Mouse (Mus musculus): ENCODE data around the gene H2-Ab1. TPM values are rescaled to one million over a fixed set of nuclear protein-coding genes. Genes with fewer than 3 reads are reported as not detected.

Gene H2-Ab1
- polyA plus RNA-seq, 1 experiment from 2014 or later: 4.3 TPM

- 66% methylated on average over 9 of the region's 9 CpGs for WGBS
- H3K4me2 ChIP-seq: no peak overlapping the region
- H3K27me3 ChIP-seq (ENCODE audit: control insufficient read depth, insufficient read depth, low read length): no peaks in the 10 kb centered on the region
- H3K27ac ChIP-seq (ENCODE audit: low read depth, low read length): no peak overlapping the region
- H3K36me3 ChIP-seq (ENCODE audit: control insufficient read depth, insufficient read depth, low read length): no peaks in the 10 kb centered on the region
- no peak overlapping the region for H3K4me3 ChIP-seq (ENCODE audit: low read depth, low read length)
- no peak overlapping the region for H3K9ac ChIP-seq (ENCODE audit: low read length)
- ATAC-seq (ENCODE audit: low FRiP score): no peak
- H3K9me3 ChIP-seq (ENCODE audit: control insufficient read depth, low read length): no peaks in the 10 kb centered on the region
- DNase-seq (ENCODE audit: low spot score, missing footprints): no peak
- no peaks in the 10 kb centered on the region for H3K4me1 ChIP-seq (ENCODE audit: control insufficient read depth, insufficient read depth, low read length)
Observed at GRCm38 (mm10) chr17:34314286-34314685, 56.8 kb downstream of the H2-Ab1 start.

DNA sequence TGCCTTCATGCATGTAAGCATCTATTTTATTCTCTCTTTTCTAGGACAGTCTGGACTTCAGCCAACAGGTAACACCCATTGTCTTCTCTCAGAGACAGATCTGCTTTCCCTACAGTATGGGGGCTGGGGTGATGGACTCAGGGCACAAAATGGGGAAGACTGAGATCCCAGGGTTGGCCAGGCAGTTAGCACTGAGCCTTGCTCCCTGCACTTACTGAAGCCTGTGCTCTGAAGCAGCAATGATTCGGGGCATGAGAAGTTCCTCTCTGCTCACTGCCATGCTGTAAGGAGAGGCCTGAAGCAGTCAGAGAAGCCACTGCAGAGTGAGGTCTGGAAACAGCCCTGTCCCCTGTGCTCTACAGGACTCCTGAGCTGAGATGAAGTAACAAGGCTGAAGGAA, 58.0 kb downstream of the H2-Ab1 start:
- H3K27me3 ChIP-seq (ENCODE audit: control insufficient read depth, insufficient read depth, low read length): no peaks in the 10 kb centered on the region
- H3K4me3 ChIP-seq (ENCODE audit: low read depth, low read length): no peak overlapping the region
- H3K27ac ChIP-seq (ENCODE audit: low read depth, low read length): no peak overlapping the region
- ATAC-seq (ENCODE audit: low FRiP score) (no peak), DNase-seq (ENCODE audit: low spot score, missing footprints) (no peak)
- WGBS: 76% methylated on average over 1 of the region's 1 CpGs
- H3K9me3 ChIP-seq (ENCODE audit: control insufficient read depth, low read length): no peaks in the 10 kb centered on the region
- no peak overlapping the region for H3K9ac ChIP-seq (ENCODE audit: low read length)
- H3K36me3 ChIP-seq (ENCODE audit: control insufficient read depth, insufficient read depth, low read length): no peaks in the 10 kb centered on the region
- H3K4me1 ChIP-seq (ENCODE audit: control insufficient read depth, insufficient read depth, low read length): no peaks in the 10 kb centered on the region
- H3K4me2 ChIP-seq: no peak overlapping the region

DNA sequence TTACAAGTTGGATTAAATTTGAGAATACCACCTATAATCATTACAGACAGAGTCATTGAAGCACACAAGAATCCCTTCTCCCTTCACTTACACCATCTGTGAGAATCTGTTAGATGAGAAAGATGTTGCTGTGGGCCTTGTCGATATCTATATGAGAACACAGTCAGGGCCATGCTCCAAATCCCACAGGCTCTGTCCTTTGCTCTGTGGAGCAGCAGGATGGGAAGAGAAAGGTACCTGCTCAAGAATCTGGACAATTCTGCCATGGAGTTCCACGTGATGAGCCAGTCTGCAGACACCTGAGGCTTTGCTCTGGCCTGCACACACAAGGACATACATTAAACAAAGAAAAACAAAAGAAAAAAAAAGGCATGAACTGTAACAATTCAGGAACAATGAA, 59.2 kb downstream of the H2-Ab1 start:
- Histone ChIP-seq H3K36me3 (ENCODE audit: control insufficient read depth, insufficient read depth, low read length) (no peaks in the 10 kb centered on the region), H3K4me3 (ENCODE audit: low read depth, low read length) (no peak overlapping the region), H3K4me1 (ENCODE audit: control insufficient read depth, insufficient read depth, low read length) (no peaks in the 10 kb centered on the region), H3K4me2 (no peak overlapping the region), H3K27ac (ENCODE audit: low read depth, low read length) (no peak overlapping the region), H3K9ac (ENCODE audit: low read length) (no peak overlapping the region), H3K9me3 (ENCODE audit: control insufficient read depth, low read length) (no peaks in the 10 kb centered on the region), H3K27me3 (ENCODE audit: control insufficient read depth, insufficient read depth, low read length) (no peaks in the 10 kb centered on the region)
- DNase-seq (ENCODE audit: low spot score, missing footprints): no peak
- WGBS: 76% methylated on average over 2 of the region's 2 CpGs
- no peak for ATAC-seq (ENCODE audit: low FRiP score)

DNA sequence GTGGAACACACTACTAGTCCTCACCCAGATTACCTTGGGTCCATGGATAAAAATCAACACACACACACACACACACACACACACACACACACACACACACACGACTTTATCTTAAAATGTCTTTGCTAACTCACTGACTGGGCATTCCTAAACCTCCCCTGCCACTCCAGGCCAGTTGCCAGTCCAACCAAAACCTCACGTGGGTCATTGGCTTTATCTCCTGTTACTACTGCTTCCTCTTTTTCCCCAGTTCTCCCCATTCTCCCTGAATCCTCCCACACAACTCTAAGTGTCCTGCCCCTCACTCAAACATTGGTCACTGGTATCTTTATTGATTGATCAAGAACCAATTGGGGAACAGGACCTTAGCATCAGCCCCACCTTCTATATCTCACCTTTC, 59.8 kb downstream of the H2-Ab1 start:
- no peak overlapping the region for H3K4me2 ChIP-seq
- H3K27ac ChIP-seq (ENCODE audit: low read depth, low read length): no peak overlapping the region
- no peak overlapping the region for H3K4me3 ChIP-seq (ENCODE audit: low read depth, low read length)
- DNase-seq (ENCODE audit: low spot score, missing footprints): no peak
- H3K9me3 ChIP-seq (ENCODE audit: control insufficient read depth, low read length): no peaks in the 10 kb centered on the region
- no peaks in the 10 kb centered on the region for H3K4me1 ChIP-seq (ENCODE audit: control insufficient read depth, insufficient read depth, low read length)
- H3K9ac ChIP-seq (ENCODE audit: low read length): no peak overlapping the region
- WGBS: 44% methylated on average over 2 of the region's 2 CpGs
- H3K36me3 ChIP-seq (ENCODE audit: control insufficient read depth, insufficient read depth, low read length): no peaks in the 10 kb centered on the region
- no peak for ATAC-seq (ENCODE audit: low FRiP score)
- H3K27me3 ChIP-seq (ENCODE audit: control insufficient read depth, insufficient read depth, low read length): no peaks in the 10 kb centered on the region

Other genes starting within 250 kb of the H2-Ab1 start
- gene Ring1, start 233.0 kb upstream of the H2-Ab1 start, polyA plus RNA-seq (2014; fragmentation: Nextera tagmentation; extraction: Ambion mirVana): 5.5 and 7.1 TPM in 2 replicates
- gene H2-Ke6, start 229.6 kb upstream of the H2-Ab1 start, polyA plus RNA-seq (2014; fragmentation: Nextera tagmentation; extraction: Ambion mirVana): 95.4 and 99.0 TPM in 2 replicates
- gene Slc39a7, start 226.0 kb upstream of the H2-Ab1 start, polyA plus RNA-seq (2014; fragmentation: Nextera tagmentation; extraction: Ambion mirVana): 85.1 and 97.4 TPM in 2 replicates
- 17.2 and 17.9 TPM in 2 replicates for gene Rxrb, start 225.9 kb upstream of the H2-Ab1 start, polyA plus RNA-seq (2014; fragmentation: Nextera tagmentation; extraction: Ambion mirVana)
- 0.52 and 1.4 TPM in 2 replicates for gene Col11a2, start 218.3 kb upstream of the H2-Ab1 start, polyA plus RNA-seq (2014; fragmentation: Nextera tagmentation; extraction: Ambion mirVana)
- 0.19 and 0.33 TPM in 2 replicates for gene H2-Oa, start 165.3 kb upstream of the H2-Ab1 start, polyA plus RNA-seq (2014; fragmentation: Nextera tagmentation; extraction: Ambion mirVana)
- 8.0 and 9.5 TPM in 2 replicates for gene H2-DMa, start 138.1 kb upstream of the H2-Ab1 start, polyA plus RNA-seq (2014; fragmentation: Nextera tagmentation; extraction: Ambion mirVana)
- 98.7 and 99.2 TPM in 2 replicates for gene Brd2, start 135.1 kb upstream of the H2-Ab1 start, polyA plus RNA-seq (2014; fragmentation: Nextera tagmentation; extraction: Ambion mirVana)
- gene H2-DMb2, start 114.4 kb upstream of the H2-Ab1 start, polyA plus RNA-seq (2014; fragmentation: Nextera tagmentation; extraction: Ambion mirVana): not detected in 2 replicates
- 0.25 and 0.38 TPM in 2 replicates for gene H2-DMb1, start 104.6 kb upstream of the H2-Ab1 start, polyA plus RNA-seq (2014; fragmentation: Nextera tagmentation; extraction: Ambion mirVana)
- 0.77 and 1.7 TPM in 2 replicates for gene Tap1, start 70.1 kb upstream of the H2-Ab1 start, polyA plus RNA-seq (2014; fragmentation: Nextera tagmentation; extraction: Ambion mirVana)
- gene Psmb9, start 69.9 kb upstream of the H2-Ab1 start, polyA plus RNA-seq (2014; fragmentation: Nextera tagmentation; extraction: Ambion mirVana): 1.0 and 1.3 TPM in 2 replicates
- gene Psmb8, start 60.0 kb upstream of the H2-Ab1 start, polyA plus RNA-seq (2014; fragmentation: Nextera tagmentation; extraction: Ambion mirVana): 1.8 and 2.1 TPM in 2 replicates
- 0.27 and 0.63 TPM in 2 replicates for gene Tap2, start 54.2 kb upstream of the H2-Ab1 start, polyA plus RNA-seq (2014; fragmentation: Nextera tagmentation; extraction: Ambion mirVana)
- not detected in 2 replicates for gene H2-Ob, start 18.8 kb upstream of the H2-Ab1 start, polyA plus RNA-seq (2014; fragmentation: Nextera tagmentation; extraction: Ambion mirVana)
- gene H2-Aa, start 30.1 kb downstream of the H2-Ab1 start, polyA plus RNA-seq (2014; fragmentation: Nextera tagmentation; extraction: Ambion mirVana): not detected in 2 replicates
- 1.7 TPM in 2 replicates for gene H2-Eb1, start 48.2 kb downstream of the H2-Ab1 start, polyA plus RNA-seq (2014; fragmentation: Nextera tagmentation; extraction: Ambion mirVana)
- not detected in 2 replicates for gene H2-Eb2, start 68.0 kb downstream of the H2-Ab1 start, polyA plus RNA-seq (2014; fragmentation: Nextera tagmentation; extraction: Ambion mirVana)
- gene Btnl2, start 97.1 kb downstream of the H2-Ab1 start, polyA plus RNA-seq (2014; fragmentation: Nextera tagmentation; extraction: Ambion mirVana): 0.07 TPM in 1 of 2 replicates, not detected in the other
- not detected in 2 replicates for gene Btnl1, start 119.4 kb downstream of the H2-Ab1 start, polyA plus RNA-seq (2014; fragmentation: Nextera tagmentation; extraction: Ambion mirVana)
- gene BC051142, start 141.1 kb downstream of the H2-Ab1 start, polyA plus RNA-seq (2014; fragmentation: Nextera tagmentation; extraction: Ambion mirVana): 1.6 and 2.9 TPM in 2 replicates
- not detected in 2 replicates for gene Btnl4, start 219.6 kb downstream of the H2-Ab1 start, polyA plus RNA-seq (2014; fragmentation: Nextera tagmentation; extraction: Ambion mirVana)